Mouse (Mus musculus) CH12.LX (cell line): ENCODE measurements around the gene Ccdc92. TPM values are rescaled to one million over a fixed set of nuclear protein-coding genes. Genes with fewer than 3 reads are reported as not detected.

Experiments used
- DNase-seq: peaks from one replicate; pipeline ENCODE4 v3.0.0-alpha.2; 2013; ENCODE audit errors: extremely low read depth
- H3K27ac ChIP-seq: 2 replicates; pipeline ENCODE4 v1.5.1; 2012; ENCODE audit warnings: low read depth, mild to moderate bottlenecking, control low read depth, moderate library complexity; ENCODE audit not compliant: insufficient read depth
- H3K27me3 ChIP-seq: replicated peaks from 2 replicates; pipeline ENCODE3; 2012; ENCODE audit warnings: inconsistent platforms
- H3K36me3 ChIP-seq, 2 experiments: replicated peaks in 1 of 2; 2 replicates each; pipeline versions ENCODE3 to v1.6.1; 2012; ENCODE audit warnings: inconsistent platforms in 1 of 2, low read length in 1 of 2, mild to moderate bottlenecking in 1 of 2, mixed read lengths in 1 of 2, moderate library complexity in 1 of 2; ENCODE audit not compliant: control insufficient read depth in 1 of 2, insufficient read depth in 1 of 2
- H3K4me1 ChIP-seq, 2 experiments: 2 replicates each; pipeline ENCODE4 v1.6.1; 2012; ENCODE audit warnings: inconsistent platforms in 1 of 2, moderate library complexity in 1 of 2; ENCODE audit not compliant: insufficient read depth in 2 of 2, control insufficient read depth in 1 of 2
- H3K4me2 ChIP-seq: 2 replicates; pipeline ENCODE4 v1.6.1; 2012; ENCODE audit warnings: low read depth, mild to moderate bottlenecking, control low read depth; ENCODE audit not compliant: poor library complexity, insufficient read depth, severe bottlenecking
- H3K4me3 ChIP-seq, 3 experiments: fragments of 150-350 bp in 1 of 3; sonication (generic) in 1 of 3; replicated peaks in 1 of 3; 2 replicates each; pipeline versions ENCODE3 to v1.5.1; 2011 to 2012; ENCODE audit warnings: low read depth in 2 of 3, low read length in 2 of 3, mild to moderate bottlenecking in 2 of 3, moderate library complexity in 2 of 3, control low read depth in 1 of 3, improper control_type of control experiment in 1 of 3, inconsistent platforms in 1 of 3, mixed read lengths in 1 of 3; ENCODE audit not compliant: poor library complexity in 1 of 3
- H3K79me2 ChIP-seq: replicated peaks from 2 replicates; pipeline ENCODE4 v1.6.1; 2012; ENCODE audit warnings: mild to moderate bottlenecking, moderate library complexity; ENCODE audit not compliant: control insufficient read depth, poor library complexity, insufficient read depth, severe bottlenecking; ENCODE audit errors: extremely low read depth
- H3K9ac ChIP-seq: 2 replicates; pipeline ENCODE4 v1.6.1; 2012; ENCODE audit warnings: low read depth, mild to moderate bottlenecking, control low read depth, moderate library complexity; ENCODE audit not compliant: insufficient read depth
- H3K9me3 ChIP-seq: replicated peaks from 2 replicates; pipeline ENCODE3; 2012; ENCODE audit warnings: low read length, inconsistent platforms, mixed read lengths
- BHLHE40 ChIP-seq: IDR thresholded peaks from 2 replicates; pipeline ENCODE4 v1.6.1; 2011; ENCODE audit warnings: mild to moderate bottlenecking, low read depth, low read length, improper control_type of control experiment
- CHD1 ChIP-seq: IDR thresholded peaks from 2 replicates; pipeline ENCODE4 v1.6.1; 2012; ENCODE audit warnings: low read depth, low read length, improper control_type of control experiment, inconsistent platforms
- CHD2 ChIP-seq: IDR thresholded peaks from 2 replicates; pipeline ENCODE4 v1.6.1; 2011; ENCODE audit warnings: low read length, improper control_type of control experiment
- ELF1 ChIP-seq: IDR thresholded peaks from 2 replicates; pipeline ENCODE4 v1.6.1; 2014; ENCODE audit warnings: low read depth, mild to moderate bottlenecking, inconsistent platforms, low read length, improper control_type of control experiment
- EP300 ChIP-seq: IDR thresholded peaks from 2 replicates; pipeline ENCODE4 v1.6.1; 2011; ENCODE audit warnings: low read length, improper control_type of control experiment
- ETS1 ChIP-seq: conservative IDR thresholded peaks from 2 replicates; pipeline ENCODE4 v1.6.1; 2012; ENCODE audit warnings: low read depth, mild to moderate bottlenecking, inconsistent platforms, low read length, improper control_type of control experiment, moderate library complexity
- GABPA ChIP-seq: IDR thresholded peaks from 2 replicates; pipeline ENCODE4 v1.6.1; 2012; ENCODE audit warnings: low read depth, low read length, improper control_type of control experiment, inconsistent platforms; ENCODE audit not compliant: insufficient replicate concordance
- HCFC1 ChIP-seq: IDR thresholded peaks from 2 replicates; pipeline ENCODE4 v1.6.1; 2012; ENCODE audit warnings: low read depth, mild to moderate bottlenecking, inconsistent platforms, low read length, improper control_type of control experiment
- KAT2A ChIP-seq: IDR thresholded peaks from 2 replicates; pipeline ENCODE4 v1.6.1; 2012; ENCODE audit warnings: low read length, improper control_type of control experiment, inconsistent platforms; ENCODE audit not compliant: insufficient replicate concordance
- MAFK ChIP-seq: IDR thresholded peaks from 2 replicates; pipeline ENCODE4 v1.6.1; 2011; ENCODE audit warnings: low read length, improper control_type of control experiment; ENCODE audit not compliant: insufficient replicate concordance
- MAX ChIP-seq: IDR thresholded peaks from 2 replicates; pipeline ENCODE4 v1.6.1; 2011; ENCODE audit warnings: low read length, improper control_type of control experiment
- MEF2A ChIP-seq: IDR thresholded peaks from 2 replicates; pipeline ENCODE4 v1.6.1; 2014; ENCODE audit warnings: low read depth, mild to moderate bottlenecking, inconsistent platforms, low read length, improper control_type of control experiment, borderline replicate concordance
- MYC ChIP-seq: IDR thresholded peaks from 2 replicates; pipeline ENCODE4 v1.6.1; 2011; ENCODE audit warnings: low read depth, mild to moderate bottlenecking, improper control_type of control experiment, low read length
- NELFE ChIP-seq: IDR thresholded peaks from 2 replicates; pipeline ENCODE4 v1.6.1; 2011; ENCODE audit warnings: low read depth, low read length, improper control_type of control experiment
- NRF1 ChIP-seq: IDR thresholded peaks from 2 replicates; pipeline ENCODE4 v1.6.1; 2014; ENCODE audit warnings: low read depth, mild to moderate bottlenecking, inconsistent platforms, low read length, improper control_type of control experiment, moderate library complexity
- PAX5 ChIP-seq: IDR thresholded peaks from 2 replicates; pipeline ENCODE4 v1.6.1; 2012; ENCODE audit warnings: low read length, inconsistent platforms, mixed read lengths
- POLR2A ChIP-seq: IDR thresholded peaks from 2 replicates; pipeline ENCODE4 v1.6.1; 2011; ENCODE audit warnings: low read depth, mild to moderate bottlenecking, improper control_type of control experiment, low read length
- POLR2AphosphoS2 ChIP-seq: IDR thresholded peaks from 2 replicates; pipeline ENCODE4 v1.6.1; 2011; ENCODE audit warnings: low read depth, low read length, improper control_type of control experiment
- RAD21 ChIP-seq: IDR thresholded peaks from 2 replicates; pipeline ENCODE4 v1.6.1; 2011; ENCODE audit warnings: low read depth, mild to moderate bottlenecking, low read length, improper control_type of control experiment, moderate library complexity
- RCOR1 ChIP-seq: conservative IDR thresholded peaks from 2 replicates; pipeline ENCODE4 v1.6.1; 2012; ENCODE audit warnings: low read depth, mild to moderate bottlenecking, inconsistent platforms, low read length, improper control_type of control experiment
- SMC3 ChIP-seq: IDR thresholded peaks from 2 replicates; pipeline ENCODE4 v1.6.1; 2011; ENCODE audit warnings: low read depth, low read length, improper control_type of control experiment
- UBTF ChIP-seq: IDR thresholded peaks from 2 replicates; pipeline ENCODE4 v1.6.1; 2012; ENCODE audit warnings: low read depth, mild to moderate bottlenecking, inconsistent platforms, low read length, improper control_type of control experiment, moderate library complexity
- USF1 ChIP-seq: IDR thresholded peaks from 2 replicates; pipeline ENCODE4 v1.6.1; 2014; ENCODE audit warnings: low read depth, mild to moderate bottlenecking, inconsistent platforms, low read length, improper control_type of control experiment
- USF2 ChIP-seq: conservative IDR thresholded peaks from 2 replicates; pipeline ENCODE4 v1.6.1; 2011; ENCODE audit warnings: low read depth, low read length, improper control_type of control experiment
- ZC3H11A ChIP-seq: IDR thresholded peaks from 2 replicates; pipeline ENCODE4 v1.6.1; 2012; ENCODE audit warnings: low read depth, mild to moderate bottlenecking, inconsistent platforms, low read length, improper control_type of control experiment
- ZKSCAN1 ChIP-seq: IDR thresholded peaks from 2 replicates; pipeline ENCODE4 v1.6.1; 2012; ENCODE audit warnings: low read depth, inconsistent platforms, low read length, improper control_type of control experiment, borderline replicate concordance
- ZNF384 ChIP-seq: IDR thresholded peaks from 2 replicates; pipeline ENCODE4 v1.6.1; 2012; ENCODE audit warnings: low read depth, low read length, improper control_type of control experiment, inconsistent platforms
- dilution Hi-C: fragments of 300-500 bp; cut with MboI; formaldehyde crosslinking; loops from 2 replicates; pipeline ENCODE4 v1.14.3; 2020; ENCODE audit warnings: low sequenced_read_pairs; ENCODE audit not compliant: extremely low pct_unique_long_range_greater_than_20kb, extremely low pct_ligation_motif_present
- in situ Hi-C: fragments of 300-500 bp; cut with MboI; formaldehyde crosslinking; loops from 3 replicates; pipeline ENCODE4 v1.14.3; 2019; ENCODE audit warnings: low sequenced_read_pairs, low pct_ligation_motif_present, low pct_unique_long_range_greater_than_20kb, mixed read lengths
- polyA plus RNA-seq: library from polyadenylated mRNA; unstranded; fragments of >175 nt; gene quantifications from 2 replicates; pipeline ENCODE4 v1.2.1, GENCODE M21; 2012; ENCODE audit warnings: low read depth; ENCODE audit not compliant: insufficient read length
- total RNA-seq, 2 experiments: library from RNA; depleted of rRNA; stranded (reverse); fragments of 300-350 nt in 1 of 2; fragments of >200 nt in 1 of 2; gene quantifications; 2 replicates each; pipeline ENCODE4 v1.2.3; 2012 to 2014

Ccdc92 gene
- total and polyA plus RNA-seq, 3 experiments: 0.75 to 1.4 (median 0.76) TPM

DNA sequence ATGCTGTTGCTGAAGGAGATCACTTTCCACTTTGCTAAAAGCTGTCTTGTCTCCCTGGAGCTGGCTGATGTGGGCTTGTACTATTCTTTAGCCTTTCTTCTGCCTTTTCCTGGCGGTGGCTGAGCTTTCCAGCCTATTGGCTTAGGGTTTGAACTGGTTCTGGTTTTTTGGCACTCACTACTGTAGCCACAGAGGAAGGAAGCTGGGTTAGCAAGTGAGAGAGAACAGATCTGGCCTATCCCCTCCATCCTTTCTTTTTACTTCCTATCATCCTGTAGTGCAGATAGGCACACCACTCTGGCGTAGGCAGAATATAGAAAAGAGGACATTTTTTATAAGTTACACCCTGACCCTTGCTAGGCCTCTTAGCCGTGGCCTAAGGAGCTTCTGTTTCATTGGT is 10.9 kb upstream of the Ccdc92 start:
- no peak overlapping the region for H3K4me3 ChIP-seq

GRCm38 (mm10) chr5:124872033-124872432 is 9.8 kb upstream of the Ccdc92 start:
- dilution Hi-C loops (no loop called here), in situ Hi-C loops (loop anchor here (25.0 kb wide), 1 partner anchor 435 kb away; the partner anchor contains the start of genes Kmt5a and Sbno1)
- Histone ChIP-seq H3K36me3 (peaks cover 10 to 89% of the 10 kb centered on the region in 2 experiments), H3K27me3 (no peaks in the 10 kb centered on the region), H3K79me2 (no peaks in the 10 kb centered on the region), H3K4me2 (no peak overlapping the region), H3K4me1 (no peaks in the 10 kb centered on the region), H3K27ac (no peak overlapping the region), H3K9me3 (no peaks in the 10 kb centered on the region), H3K9ac (no peak overlapping the region), H3K4me3 (no peak overlapping the region)
- no peak for TF ChIP-seq UBTF
- TF ChIP-seq ELF1: no peak
- no peak for TF ChIP-seq CHD2
- no peak for TF ChIP-seq NRF1
- no peak for TF ChIP-seq HCFC1
- TF ChIP-seq POLR2A: no peak
- TF ChIP-seq ZNF384: no peak
- no peak for TF ChIP-seq GABPA
- no peak for TF ChIP-seq RAD21
- no peak for TF ChIP-seq ZKSCAN1
- no peak for TF ChIP-seq NELFE
- TF ChIP-seq POLR2AphosphoS2: no peak
- no peak for TF ChIP-seq USF2
- TF ChIP-seq MAFK: no peak
- TF ChIP-seq MEF2A: no peak
- no peak for TF ChIP-seq BHLHE40
- no peak for TF ChIP-seq SMC3
- TF ChIP-seq USF1: no peak
- no peak for TF ChIP-seq MYC
- TF ChIP-seq EP300: no peak
- TF ChIP-seq, all 38 proteins: peak for 0
- no peak for DNase-seq

More for the DNA sequence above, 10.9 kb upstream of the Ccdc92 start:
- Histone ChIP-seq H3K9me3 (no peaks in the 10 kb centered on the region), H3K9ac (no peak overlapping the region), H3K36me3 (peaks cover 10 to 85% of the 10 kb centered on the region in 2 experiments), H3K27ac (no peak overlapping the region), H3K79me2 (no peaks in the 10 kb centered on the region), H3K4me1 (no peaks in the 10 kb centered on the region), H3K4me2 (no peak overlapping the region), H3K27me3 (no peaks in the 10 kb centered on the region)
- TF ChIP-seq HCFC1: no peak
- no peak for TF ChIP-seq PAX5
- no peak for TF ChIP-seq MAX
- TF ChIP-seq ELF1: no peak
- TF ChIP-seq NELFE: no peak
- TF ChIP-seq KAT2A: no peak
- TF ChIP-seq USF1: no peak
- TF ChIP-seq CHD2: no peak
- no peak for TF ChIP-seq MAFK
- TF ChIP-seq ETS1: no peak
- no peak for TF ChIP-seq CHD1
- no peak for TF ChIP-seq ZC3H11A
- TF ChIP-seq BHLHE40: no peak
- TF ChIP-seq RCOR1: no peak
- no peak for TF ChIP-seq NRF1
- in situ Hi-C loops (loop anchor here (25.0 kb wide), 1 partner anchor 436 kb away; the partner anchor contains the start of genes Kmt5a and Sbno1), dilution Hi-C loops (no loop called here)
- no peak for DNase-seq
